Mouse (Mus musculus) large intestine, adult 2 months (tissue): ENCODE data around the gene Pou3f1. TPM values are rescaled to one million over a fixed set of nuclear protein-coding genes. Genes with fewer than 3 reads are reported as not detected.

Experiments
- DNase-seq: peaks from one replicate; pipeline ENCODE4 v3.0.0-alpha.2; 2012; ENCODE audit warnings: low read depth, low spot score
- WGBS: fragments of 180-500 bp; shearing (Covaris S2); methylation state at CpG from one replicate; pipeline ENCODE4 v1.1.7; 2018; 5-methylcytosine and 5-hydroxymethylcytosine counted together
- polyA plus RNA-seq: library from polyadenylated mRNA; depleted of rRNA; stranded (reverse); fragments of >200 nt; gene quantifications from 2 replicates; pipeline ENCODE4 v1.2.3, GENCODE M21; 2012

Pou3f1 gene
- polyA plus RNA-seq, 1 experiment, result 0.01 TPM

DNA sequence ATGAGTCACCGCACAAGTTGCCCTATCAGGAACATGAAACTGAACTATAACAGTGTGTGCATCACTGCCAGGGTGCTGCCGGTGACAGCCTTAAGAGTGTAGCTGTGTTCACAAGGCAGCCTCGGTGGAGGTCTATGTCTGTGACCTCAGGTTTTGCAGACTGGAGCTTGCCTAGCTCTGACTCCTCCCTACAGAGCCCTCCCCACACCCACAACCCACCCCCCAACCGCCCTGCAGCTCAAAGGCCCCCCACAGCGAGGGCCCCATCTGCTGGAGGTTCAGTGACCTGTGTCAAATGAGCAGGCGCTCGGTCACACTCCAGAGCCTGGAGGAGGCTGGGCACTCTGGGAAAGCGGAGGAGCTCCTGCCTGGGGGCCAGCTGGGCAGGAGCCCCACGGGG lies 3.7 kb upstream of the Pou3f1 start:
- WGBS, result 8% methylated on average over 9 of the region's 9 CpGs
- DNase-seq, result no peak

DNA sequence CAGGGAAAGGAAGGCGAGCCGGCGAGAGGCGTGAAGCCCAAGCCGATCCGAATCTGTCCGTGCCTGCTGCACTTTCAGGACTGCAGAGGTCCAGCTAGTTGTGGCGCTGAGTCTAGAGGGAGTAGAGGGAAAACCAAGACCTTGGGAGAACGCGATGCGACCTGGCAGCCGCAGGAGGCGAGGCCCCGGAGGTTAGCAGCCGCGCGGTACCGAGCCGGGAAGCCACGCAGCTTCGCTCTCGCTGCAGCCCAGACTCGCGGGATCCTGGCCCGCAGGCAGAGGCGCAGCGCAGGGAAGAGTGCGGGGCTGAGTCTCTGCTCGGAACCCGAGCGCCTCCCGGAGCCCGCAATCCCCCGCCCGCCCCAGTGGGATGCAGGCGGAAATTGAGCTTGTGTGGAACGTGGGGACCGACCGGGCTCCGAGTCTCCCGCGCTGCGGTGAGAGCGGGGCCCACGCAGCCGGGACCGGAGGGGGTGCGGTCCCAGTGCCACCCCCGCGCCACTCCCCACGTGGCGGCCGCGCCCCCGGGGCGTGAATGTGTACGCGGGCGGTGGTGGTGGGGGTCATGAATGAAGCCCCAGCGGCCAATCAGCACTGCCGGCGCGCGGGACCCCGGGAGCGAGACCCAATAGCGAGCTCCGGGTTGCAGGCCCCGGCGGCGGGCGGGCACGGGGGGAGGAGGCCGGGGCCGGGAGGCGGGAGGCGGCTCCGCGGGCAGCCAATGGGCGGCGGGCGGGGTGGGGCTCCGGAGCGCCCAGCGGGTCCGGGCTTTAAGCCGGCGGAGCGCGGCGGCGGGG lies 445 bp downstream of the Pou3f1 start:
- WGBS, result under 1% methylated on average over 88 of the region's 92 CpGs
- no peak for DNase-seq

GRCm38 (mm10) chr4:124657781-124658180 lies 1.2 kb downstream of the Pou3f1 start:
- 1% methylated on average over 61 of the region's 61 CpGs for WGBS
- DNase-seq, result no peak

GRCm38 (mm10) chr4:124658412-124658851 lies 1.8 kb downstream of the Pou3f1 start:
- WGBS, result 3% methylated on average over 39 of the region's 39 CpGs
- DNase-seq, result no peak

GRCm38 (mm10) chr4:124659251-124660217 lies 2.9 kb downstream of the Pou3f1 start:
- no peak for DNase-seq
- WGBS, result 5% methylated on average over 68 of the region's 68 CpGs

GRCm38 (mm10) chr4:124660603-124661002 lies 4.0 kb downstream of the Pou3f1 start:
- WGBS, result 47% methylated on average over 3 of the region's 3 CpGs
- DNase-seq, result no peak

DNA sequence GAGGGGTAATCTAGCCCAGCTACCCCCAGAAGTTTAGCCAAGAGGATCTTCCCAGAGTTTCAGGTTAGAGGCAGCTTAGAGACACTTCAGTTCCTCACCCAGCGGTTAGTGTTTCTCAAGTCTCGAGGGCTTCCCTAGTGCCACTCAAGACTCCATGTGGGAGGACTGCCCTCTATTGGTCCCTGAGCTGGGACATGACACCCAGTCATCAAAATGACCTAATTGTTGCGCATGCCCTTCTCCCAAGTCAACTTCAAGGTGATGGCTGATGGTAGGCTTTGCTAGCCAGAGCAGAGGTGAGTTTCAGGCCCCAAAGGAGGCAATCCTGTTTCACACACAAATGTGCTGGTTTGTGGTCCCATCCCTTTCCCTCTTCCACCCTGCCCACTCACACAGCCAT lies 6.4 kb downstream of the Pou3f1 start:
- 34% methylated on average over 3 of the region's 3 CpGs for WGBS
- DNase-seq, result no peak

DNA sequence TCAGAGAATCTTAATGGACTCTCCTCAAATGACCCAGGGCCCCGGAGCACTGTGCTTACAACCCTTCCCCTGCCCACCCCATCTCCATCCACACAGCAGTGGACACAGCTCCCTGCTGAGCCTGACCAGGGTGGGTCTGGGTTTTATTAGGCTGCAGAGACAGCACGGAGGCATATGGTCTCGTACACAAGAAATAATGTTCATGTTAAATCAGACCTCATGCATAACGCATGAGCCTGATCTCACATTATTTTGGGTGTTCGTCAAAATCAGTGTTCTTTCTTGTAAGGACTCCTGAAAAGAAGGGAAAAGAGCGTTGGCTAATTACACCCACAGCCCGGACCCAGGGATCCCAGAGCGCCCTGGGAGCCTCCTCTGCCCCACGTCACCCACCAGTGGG lies 7.6 kb downstream of the Pou3f1 start:
- 69% methylated on average over 9 of the region's 9 CpGs for WGBS
- DNase-seq, result no peak

- DNase-seq, result no peak
- WGBS, result 57% methylated on average over 15 of the region's 15 CpGs
Measured at GRCm38 (mm10) chr4:124664604-124665003, 8.0 kb downstream of the Pou3f1 start.

GRCm38 (mm10) chr4:124667476-124668033 lies 10.9 kb downstream of the Pou3f1 start:
- WGBS, result 37% methylated on average over 14 of the region's 14 CpGs
- DNase-seq, result no peak

GRCm38 (mm10) chr4:124668078-124668477 lies 11.5 kb downstream of the Pou3f1 start:
- WGBS, result 17% methylated on average over 8 of the region's 8 CpGs
- DNase-seq, result no peak

DNA sequence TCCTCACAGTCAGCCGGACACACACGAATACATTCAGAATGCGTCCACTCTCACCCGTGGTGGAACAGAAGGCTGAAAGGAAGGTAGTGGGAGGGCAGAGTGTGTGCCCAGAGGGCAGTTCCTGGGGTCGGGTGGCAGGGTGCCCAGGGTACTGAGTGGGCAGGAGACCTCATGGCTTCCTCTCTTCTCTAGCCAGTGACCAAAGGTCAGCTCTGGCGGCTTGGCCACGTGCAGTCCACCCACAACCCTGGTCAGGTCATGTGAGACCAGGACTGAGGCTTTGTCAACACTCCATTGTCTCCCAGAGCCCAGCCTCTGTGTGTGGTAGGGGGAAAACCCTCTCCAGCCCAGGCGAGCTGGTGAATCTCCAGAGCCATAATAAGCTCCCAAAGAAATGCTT lies 13.6 kb downstream of the Pou3f1 start:
- no peak for DNase-seq
- 52% methylated on average over 8 of the region's 8 CpGs for WGBS

DNA sequence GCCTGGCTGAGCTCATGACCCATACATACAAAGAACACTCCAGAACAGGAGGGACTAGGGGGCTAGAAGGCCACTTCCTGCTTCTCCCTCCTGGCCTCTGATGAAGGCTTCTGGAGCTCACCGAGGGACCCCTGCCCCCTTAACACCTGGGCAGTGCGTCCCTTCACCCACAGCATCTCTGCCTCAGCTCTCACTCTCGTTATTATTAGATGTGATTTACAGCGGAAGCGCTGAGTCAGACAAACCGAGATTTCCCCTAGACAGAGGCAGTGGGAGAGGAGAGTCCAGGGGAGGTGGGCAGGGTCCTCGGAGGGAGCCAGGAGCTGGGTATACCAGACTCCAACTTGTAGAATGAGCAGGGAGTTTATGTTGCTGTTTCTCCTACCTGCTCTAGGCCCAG lies 15.0 kb downstream of the Pou3f1 start:
- DNase-seq, result no peak
- WGBS, result 23% methylated on average over 7 of the region's 7 CpGs

- DNase-seq, result no peak
Measured at GRCm38 (mm10) chr4:124672347-124673320, 16.0 kb downstream of the Pou3f1 start.

GRCm38 (mm10) chr4:124674334-124675032 lies 17.9 kb downstream of the Pou3f1 start:
- no peak for DNase-seq
- WGBS, result 78% methylated on average over 17 of the region's 17 CpGs

More at GRCm38 (mm10) chr4:124672347-124673320, 16.0 kb downstream of the Pou3f1 start:
- WGBS, result 7% methylated on average over 31 of the region's 31 CpGs

GRCm38 (mm10) chr4:124675037-124675436 lies 18.4 kb downstream of the Pou3f1 start:
- DNase-seq, result no peak
- 5% methylated on average over 4 of the region's 4 CpGs for WGBS

GRCm38 (mm10) chr4:124675958-124676357 lies 19.4 kb downstream of the Pou3f1 start:
- 85% methylated on average over 6 of the region's 6 CpGs for WGBS

GRCm38 (mm10) chr4:124682270-124682669 lies 25.7 kb downstream of the Pou3f1 start:
- WGBS, result 62% methylated on average over 7 of the region's 7 CpGs
- no peak for DNase-seq

More at GRCm38 (mm10) chr4:124675958-124676357, 19.4 kb downstream of the Pou3f1 start:
- DNase-seq, result no peak
